Mouse (Mus musculus) heart, adult 2 months (tissue): ENCODE measurements around the gene Dgkh. TPM values are rescaled to one million over a fixed set of nuclear protein-coding genes. Genes with fewer than 3 reads are reported as not detected.
A peak's percentile ranks its signal among the peaks of the same experiment; 100 is the strongest.

ENCODE experiments used
- DNase-seq, 2 experiments: peaks; one replicate each; pipeline ENCODE4 v3.0.0; 2021
- H3K27ac ChIP-seq: fragments of 200-600 bp; 2 replicates; pipeline ENCODE4 v1.8.1; 2022
- H3K27me3 ChIP-seq: fragments of 200-500 bp; 2 replicates; pipeline ENCODE4 v1.6.1; 2012; ENCODE audit warnings: mild to moderate bottlenecking, low read length, inconsistent platforms, mixed read lengths; ENCODE audit not compliant: control insufficient read depth, insufficient read depth
- H3K36me3 ChIP-seq: fragments of 200-500 bp; 2 replicates; pipeline ENCODE4 v1.6.1; 2012; ENCODE audit warnings: low read length, inconsistent platforms; ENCODE audit not compliant: control insufficient read depth, insufficient read depth
- H3K4me1 ChIP-seq: fragments of 200-500 bp; 2 replicates; pipeline ENCODE4 v1.6.1; 2011; ENCODE audit warnings: low read length; ENCODE audit not compliant: control insufficient read depth, insufficient read depth
- H3K4me3 ChIP-seq: fragments of 200-600 bp; 2 replicates; pipeline ENCODE4 v1.8.1; 2022
- H3K79me2 ChIP-seq: fragments of 200-500 bp; replicated peaks from 2 replicates; pipeline ENCODE4 v1.6.1; 2012; ENCODE audit warnings: mild to moderate bottlenecking, inconsistent platforms, low read length, moderate library complexity, mixed read lengths; ENCODE audit not compliant: control insufficient read depth, insufficient read depth
- H3K9ac ChIP-seq: fragments of 200-500 bp; 2 replicates; pipeline ENCODE4 v1.6.1; 2012; ENCODE audit warnings: low read depth, mild to moderate bottlenecking, control low read depth, inconsistent platforms, low read length, mixed read lengths
- CTCF ChIP-seq: fragments of 200-600 bp; IDR thresholded peaks from 2 replicates; pipeline ENCODE4 v1.8.1; 2022; ENCODE audit warnings: antibody characterized with exemption, mild to moderate bottlenecking, moderate library complexity
- EP300 ChIP-seq: fragments of 200-500 bp; IDR thresholded peaks from 2 replicates; pipeline ENCODE4 v1.6.1; 2011; ENCODE audit warnings: low read depth, low read length, control low read depth; ENCODE audit not compliant: insufficient read depth
- POLR2A ChIP-seq: fragments of 200-500 bp; IDR thresholded peaks from 2 replicates; pipeline ENCODE4 v1.6.1; 2011; ENCODE audit warnings: mild to moderate bottlenecking, low read depth, low read length, control low read depth; ENCODE audit not compliant: insufficient read depth
- WGBS: fragments of 180-500 bp; shearing (Covaris S2); methylation state at CpG from one replicate; pipeline ENCODE4 v1.1.7; 2018; 5-methylcytosine and 5-hydroxymethylcytosine counted together
- intact Hi-C: fragments of 180-260 bp; cut with DNase I; formaldehyde crosslinking; loops from one replicate; pipeline ENCODE4 v1.15.1; 2025
- long read RNA-seq: library from polyadenylated mRNA; stranded (forward); transcript quantifications from one replicate; pipeline ENCODE4 v2.0.0, GENCODE M21; 2021
- polyA plus RNA-seq: library from polyadenylated mRNA; depleted of rRNA; stranded (reverse); fragments of >200 nt; gene quantifications from 2 replicates; pipeline ENCODE4 v1.2.3, GENCODE M21; 2012; rRNA removed
- total RNA-seq, 2 experiments: library from RNA; stranded (reverse); gene quantifications; 2 replicates each; pipeline ENCODE4 v1.2.3; 2021

The Dgkh gene
- total RNA-seq (1 to 10 TPM; 6.2 to 6.3 TPM), polyA plus RNA-seq (1.1 and 2.1 TPM in 2 replicates)
- long read RNA-seq, full-length matches to known transcripts = 3 of 5 reads
- long read RNA-seq, partial matches to known transcripts = 0 of 5 reads
- long read RNA-seq, other reads (novel, unspliced or antisense) = 2 of 5 reads

DNA sequence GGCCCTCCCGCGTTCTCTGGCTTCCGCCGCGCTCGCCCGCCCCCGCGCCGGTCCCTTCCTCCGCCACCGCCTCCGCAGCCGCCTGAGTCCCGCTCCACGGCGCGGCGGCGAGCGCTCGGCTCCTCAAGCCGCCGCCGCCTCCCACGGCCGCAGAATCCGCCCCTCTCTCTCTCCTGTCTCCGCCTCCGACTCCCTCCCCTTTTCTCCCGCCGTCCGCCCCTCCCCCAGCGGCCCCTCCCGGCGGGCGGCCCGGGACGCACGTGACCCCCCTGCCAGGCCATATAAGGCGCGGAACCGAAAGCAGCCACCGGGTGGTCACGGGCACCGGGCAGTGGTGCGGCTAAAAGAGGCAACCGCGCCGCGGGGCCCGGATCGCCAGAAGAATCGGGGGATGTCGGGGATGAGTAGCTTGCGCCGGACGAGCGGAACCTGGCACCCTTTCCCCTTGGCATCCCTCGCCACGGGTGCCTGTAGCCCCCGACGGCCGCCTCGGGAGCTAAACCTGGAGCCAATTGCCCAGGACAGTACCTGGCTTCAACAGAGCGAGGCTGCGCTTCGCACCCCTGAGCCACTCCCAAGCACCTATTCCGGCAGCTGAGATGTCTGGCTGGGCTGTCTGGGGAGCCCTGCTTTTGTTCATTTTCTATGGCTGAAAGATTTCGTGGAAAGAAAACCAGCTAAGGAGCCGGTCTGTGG is at the start of gene Dgkh:
Dgkh (minus strand) TSS at position 160 of the 696 bp plus-strand sequence.
- WGBS = 2% methylated on average over 67 of the region's 71 CpGs
- H3K79me2 ChIP-seq = no peaks in the 10 kb centered on the region
- H3K27me3 ChIP-seq = no peaks in the 10 kb centered on the region
- intact Hi-C loops = loop anchor here (2.0 kb wide), 2 partner anchors 64 to 116 kb away; partner anchors contain the start of gene Vwa8
- peak within 1 kb of the TSS; percentile 97 for H3K9ac ChIP-seq
- TF ChIP-seq CTCF (peak; percentile 9; the same call in 1 of the 2 replicates), POLR2A (peak; percentile 86), EP300 (0 out of 2 replicates have a peak, but pooled peaks have one; percentile 12)
- peak within 1 kb of the TSS; percentile 83 for H3K4me3 ChIP-seq
- H3K36me3 ChIP-seq = no peaks in the 10 kb centered on the region
- DNase-seq = peak; percentile 95 to 96
- H3K4me1 ChIP-seq = peaks cover 9% of the 10 kb centered on the region
- peak within 1 kb of the TSS; percentile 87 for H3K27ac ChIP-seq

DNA sequence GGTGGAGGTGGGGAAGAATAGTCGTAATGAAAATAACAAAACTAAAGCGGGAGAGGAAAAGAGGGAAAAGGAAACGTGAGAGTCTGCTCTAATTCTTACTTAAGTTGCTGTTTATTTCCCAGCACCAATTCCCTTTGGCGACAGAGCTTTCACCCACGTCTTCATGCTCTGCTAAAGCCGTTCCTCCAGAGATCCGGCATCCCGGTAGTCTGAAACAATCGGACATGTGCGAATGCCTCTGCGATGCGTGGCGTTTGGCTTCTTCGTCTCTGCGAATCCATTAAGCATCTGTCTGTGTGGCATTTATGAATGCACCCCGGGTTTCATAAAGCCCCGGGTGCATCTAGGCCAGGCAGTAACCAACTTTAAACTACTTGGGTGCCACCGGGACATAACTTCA is 44.6 kb upstream of the Dgkh start:
- Histone ChIP-seq H3K9ac (no peak overlapping the region), H3K27ac (no peak overlapping the region), H3K27me3 (no peaks in the 10 kb centered on the region), H3K79me2 (no peaks in the 10 kb centered on the region), H3K4me3 (no peak overlapping the region), H3K4me1 (no peaks in the 10 kb centered on the region; the same call in 1 of the 2 replicates), H3K36me3 (no peaks in the 10 kb centered on the region)
- TF ChIP-seq CTCF (no peak), EP300 (no peak), POLR2A (no peak)
- 67% methylated on average over 18 of the region's 18 CpGs for WGBS
- DNase-seq = no peak
- intact Hi-C loops = no loop called here

DNA sequence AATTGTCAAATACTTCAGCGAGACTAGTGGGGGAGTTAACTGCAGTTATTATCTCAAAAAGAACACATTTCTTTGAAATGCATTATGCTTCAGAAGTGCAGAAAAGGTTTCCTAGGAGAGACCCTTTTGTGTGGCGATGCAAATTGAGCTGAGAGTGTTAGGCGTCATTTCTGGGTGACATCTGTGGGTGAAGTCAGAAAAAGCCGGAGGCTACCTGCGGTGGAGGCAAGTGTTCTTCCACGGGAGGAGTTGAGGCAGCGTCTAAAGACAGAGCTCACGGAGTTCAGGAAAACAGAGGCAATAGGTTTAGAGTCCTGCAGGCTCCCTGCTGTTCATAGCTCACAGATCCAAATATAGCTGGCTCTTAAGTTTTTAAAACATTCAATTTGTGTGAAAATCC is 44.1 kb upstream of the Dgkh start:
- Histone ChIP-seq H3K4me1 (no peaks in the 10 kb centered on the region; the same call in 1 of the 2 replicates), H3K4me3 (no peak overlapping the region), H3K79me2 (no peaks in the 10 kb centered on the region), H3K27me3 (no peaks in the 10 kb centered on the region), H3K27ac (no peak overlapping the region), H3K36me3 (no peaks in the 10 kb centered on the region), H3K9ac (no peak overlapping the region)
- TF ChIP-seq POLR2A = no peak
- no peak for TF ChIP-seq EP300
- no peak for TF ChIP-seq CTCF
- DNase-seq = no peak
- intact Hi-C loops = no loop called here
- WGBS = 44% methylated on average over 8 of the region's 8 CpGs

GRCm38 (mm10) chr14:78775699-78776098 is 43.1 kb upstream of the Dgkh start:
- 71% methylated on average over 14 of the region's 14 CpGs for WGBS

GRCm38 (mm10) chr14:78775226-78775625 is 42.6 kb upstream of the Dgkh start:
- WGBS = 59% methylated on average over 6 of the region's 6 CpGs

More at GRCm38 (mm10) chr14:78775699-78776098, 43.1 kb upstream of the Dgkh start:
- no peak for TF ChIP-seq POLR2A
- Histone ChIP-seq H3K36me3 (no peaks in the 10 kb centered on the region), H3K4me3 (no peak overlapping the region), H3K27me3 (no peaks in the 10 kb centered on the region), H3K27ac (no peak overlapping the region), H3K79me2 (no peaks in the 10 kb centered on the region), H3K4me1 (no peaks in the 10 kb centered on the region; the same call in 1 of the 2 replicates), H3K9ac (no peak overlapping the region)
- intact Hi-C loops = no loop called here
- DNase-seq = no peak

DNA sequence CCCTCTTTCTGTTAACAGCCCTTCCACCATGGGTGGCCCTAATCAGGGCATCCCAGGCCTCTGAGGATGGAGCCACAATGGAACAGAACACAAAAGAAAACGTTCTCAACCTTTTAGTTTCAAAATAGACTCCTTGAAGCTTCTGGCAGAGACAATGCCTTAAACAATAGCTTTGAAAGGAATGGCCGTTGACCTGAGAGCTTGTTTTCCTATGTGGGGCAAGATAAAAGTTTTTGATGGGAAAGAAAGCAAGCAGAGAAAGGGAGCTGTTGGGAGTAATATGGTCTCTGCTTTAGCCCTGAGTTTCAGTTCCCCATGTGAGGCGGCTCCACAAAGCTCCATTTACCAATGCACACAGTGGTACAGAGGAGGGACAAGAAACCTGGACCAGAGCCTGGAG is 37.9 kb upstream of the Dgkh start:
- Histone ChIP-seq H3K4me1 (no peaks in the 10 kb centered on the region), H3K9ac (no peak overlapping the region), H3K79me2 (no peaks in the 10 kb centered on the region), H3K4me3 (no peak overlapping the region), H3K36me3 (no peaks in the 10 kb centered on the region), H3K27ac (no peak overlapping the region), H3K27me3 (no peaks in the 10 kb centered on the region)
- intact Hi-C loops = no loop called here
- TF ChIP-seq CTCF = no peak
- no peak for TF ChIP-seq POLR2A
- TF ChIP-seq EP300 = no peak
- WGBS = 40% methylated on average over 3 of the region's 3 CpGs
- no peak for DNase-seq

More at GRCm38 (mm10) chr14:78775226-78775625, 42.6 kb upstream of the Dgkh start:
- no peak overlapping the region for H3K9ac ChIP-seq
- no peaks in the 10 kb centered on the region for H3K79me2 ChIP-seq
- intact Hi-C loops = no loop called here
- no peak overlapping the region for H3K4me3 ChIP-seq
- DNase-seq = no peak
- no peak overlapping the region for H3K27ac ChIP-seq
- no peaks in the 10 kb centered on the region for H3K27me3 ChIP-seq
- no peak for TF ChIP-seq POLR2A
- no peak for TF ChIP-seq EP300
- TF ChIP-seq CTCF = no peak
- H3K36me3 ChIP-seq = no peaks in the 10 kb centered on the region
- H3K4me1 ChIP-seq = no peaks in the 10 kb centered on the region; the same call in 1 of the 2 replicates
